Mouse (Mus musculus): ENCODE data around the gene Inhbe. TPM values are rescaled to one million over a fixed set of nuclear protein-coding genes. Genes with fewer than 3 reads are reported as not detected.

Gene Inhbe
- total RNA-seq, 2 experiments from 2014 or later = 0.13 TPM; not detected in 1

GRCm38 (mm10) chr10:127303136-127303535 lies 51.1 kb downstream of the Inhbe start:
- DNase-seq (ENCODE audit: low spot score in 2 of 2) = no peak
- intact Hi-C loops (cut with DNase I) = no loop called here

- intact Hi-C loops (cut with DNase I) = no loop called here
- DNase-seq (ENCODE audit: low spot score in 2 of 2) = no peak
Observed at GRCm38 (mm10) chr10:127300361-127300760, 53.9 kb downstream of the Inhbe start.

Other genes with a start within 250 kb of the Inhbe start
- 100 to 1,000 TPM; 111 to 116 TPM for gene Os9, start 233.3 kb downstream of the Inhbe start, total RNA-seq (2021)
- gene B4galnt1, start 189.2 kb downstream of the Inhbe start, total RNA-seq (2021) = 100 to 1,000 TPM; 108 to 110 TPM
- gene Slc26a10, start 173.8 kb downstream of the Inhbe start, total RNA-seq (2021) = 1 to 10 TPM; 1.1 to 1.4 TPM
- gene Arhgef25, start 164.3 kb downstream of the Inhbe start, total RNA-seq (2021) = 100 to 1,000 TPM in 1 of 2 experiments, 10 to 100 TPM in 1; 92.9 to 103 TPM
- gene Dtx3, start 158.7 kb downstream of the Inhbe start, total RNA-seq (2021) = 100 to 1,000 TPM; 202 to 203 TPM
- gene Pip4k2c, start 142.8 kb downstream of the Inhbe start, total RNA-seq (2021) = 10 to 100 TPM; 63.6 to 78.9 TPM
- 100 to 1,000 TPM; 581 to 593 TPM for gene Kif5a, start 91.1 kb downstream of the Inhbe start, total RNA-seq (2021)
- 100 to 1,000 TPM; 308 to 321 TPM for gene Dctn2, start 88.0 kb downstream of the Inhbe start, total RNA-seq (2021)
- 10 to 100 TPM; 41.2 to 44.7 TPM for gene Mbd6, start 65.4 kb downstream of the Inhbe start, total RNA-seq (2021)
- gene Mars, start 42.6 kb downstream of the Inhbe start, total RNA-seq (2021) = 10 to 100 TPM; 59.1 to 61.5 TPM
- 1 to 10 TPM in 1 of 2 experiments, under 1 TPM in 1; 0.66 to 1.2 TPM for gene Arhgap9, start 32.4 kb downstream of the Inhbe start, total RNA-seq (2021)
- 1 to 10 TPM; 1.6 to 1.9 TPM for gene Gli1, start 12.4 kb downstream of the Inhbe start, total RNA-seq (2021)
- not detected for gene Inhbc, start 16.0 kb upstream of the Inhbe start, total RNA-seq (2021)
- 100 to 1,000 TPM; 333 to 340 TPM for gene R3hdm2, start 25.9 kb upstream of the Inhbe start, total RNA-seq (2021)
- gene Stac3, start 147.3 kb upstream of the Inhbe start, total RNA-seq (2021) = 10 to 100 TPM in 1 of 2 experiments, 1 to 10 TPM in 1; 3.0 to 10.0 TPM
- gene Ndufa4l2, start 160.6 kb upstream of the Inhbe start, total RNA-seq (2021) = 1 to 10 TPM; 7.4 to 8.9 TPM
- gene Shmt2, start 168.0 kb upstream of the Inhbe start, total RNA-seq (2021) = 10 to 100 TPM; 27.5 to 32.9 TPM
- 1 to 10 TPM; 4.4 to 7.4 TPM for gene Nxph4, start 180.1 kb upstream of the Inhbe start, total RNA-seq (2021)

Data from left cerebral cortex, postnatal 14 days (tissue).